Mouse (Mus musculus): ENCODE measurements around the gene Slc9a9. TPM values are rescaled to one million over a fixed set of nuclear protein-coding genes. Genes with fewer than 3 reads are reported as not detected.

The Slc9a9 gene
- polyA plus RNA-seq, 1 experiment: 5.3 TPM

GRCm38 (mm10) chr9:95086109-95086821, 416.6 kb downstream of the Slc9a9 start:
- peak; percentile 44 for DNase-seq (ENCODE audit: low read depth)
- TF ChIP-seq CTCF (IDR thresholded peaks at IDR 0.05; ENCODE audit: borderline replicate concordance, extremely low read depth, insufficient read depth, insufficient read length): no peak
- TF ChIP-seq POLR2A (IDR thresholded peaks at IDR 0.05; ENCODE audit: borderline replicate concordance, extremely low read depth, insufficient read depth, insufficient read length, poor library complexity, severe bottlenecking): no peak

GRCm38 (mm10) chr9:95088221-95088620, 418.5 kb downstream of the Slc9a9 start:
- DNase-seq (ENCODE audit: low read depth): no peak
- no peak for TF ChIP-seq POLR2A (IDR thresholded peaks at IDR 0.05; ENCODE audit: borderline replicate concordance, extremely low read depth, insufficient read depth, insufficient read length, poor library complexity, severe bottlenecking)
- no peak for TF ChIP-seq CTCF (IDR thresholded peaks at IDR 0.05; ENCODE audit: borderline replicate concordance, extremely low read depth, insufficient read depth, insufficient read length)

- DNase-seq (ENCODE audit: low read depth): peak; percentile 80
- TF ChIP-seq CTCF (IDR thresholded peaks at IDR 0.05; ENCODE audit: borderline replicate concordance, extremely low read depth, insufficient read depth, insufficient read length) (no peak), POLR2A (IDR thresholded peaks at IDR 0.05; ENCODE audit: borderline replicate concordance, extremely low read depth, insufficient read depth, insufficient read length, poor library complexity, severe bottlenecking) (no peak)
Observed at GRCm38 (mm10) chr9:95089050-95089449, 419.3 kb downstream of the Slc9a9 start.

- DNase-seq (ENCODE audit: low read depth): no peak
- TF ChIP-seq POLR2A (IDR thresholded peaks at IDR 0.05; ENCODE audit: borderline replicate concordance, extremely low read depth, insufficient read depth, insufficient read length, poor library complexity, severe bottlenecking): no peak
- no peak for TF ChIP-seq CTCF (IDR thresholded peaks at IDR 0.05; ENCODE audit: borderline replicate concordance, extremely low read depth, insufficient read depth, insufficient read length)
Observed at GRCm38 (mm10) chr9:95096486-95096885, 426.8 kb downstream of the Slc9a9 start.

GRCm38 (mm10) chr9:95105768-95106167, 436.1 kb downstream of the Slc9a9 start:
- no peak for TF ChIP-seq POLR2A (IDR thresholded peaks at IDR 0.05; ENCODE audit: borderline replicate concordance, extremely low read depth, insufficient read depth, insufficient read length, poor library complexity, severe bottlenecking)
- no peak for TF ChIP-seq CTCF (IDR thresholded peaks at IDR 0.05; ENCODE audit: borderline replicate concordance, extremely low read depth, insufficient read depth, insufficient read length)
- no peak for DNase-seq (ENCODE audit: low read depth)

- TF ChIP-seq CTCF (IDR thresholded peaks at IDR 0.05; ENCODE audit: borderline replicate concordance, extremely low read depth, insufficient read depth, insufficient read length) (no peak), POLR2A (IDR thresholded peaks at IDR 0.05; ENCODE audit: borderline replicate concordance, extremely low read depth, insufficient read depth, insufficient read length, poor library complexity, severe bottlenecking) (no peak)
- no peak for DNase-seq (ENCODE audit: low read depth)
Observed at GRCm38 (mm10) chr9:95109799-95110198, 440.1 kb downstream of the Slc9a9 start.

GRCm38 (mm10) chr9:95110768-95111167, 441.1 kb downstream of the Slc9a9 start:
- peak; percentile 55 for DNase-seq (ENCODE audit: low read depth)

GRCm38 (mm10) chr9:95111732-95112131, 442.0 kb downstream of the Slc9a9 start:
- TF ChIP-seq POLR2A (IDR thresholded peaks at IDR 0.05; ENCODE audit: borderline replicate concordance, extremely low read depth, insufficient read depth, insufficient read length, poor library complexity, severe bottlenecking) (no peak), CTCF (IDR thresholded peaks at IDR 0.05; ENCODE audit: borderline replicate concordance, extremely low read depth, insufficient read depth, insufficient read length) (no peak)
- DNase-seq (ENCODE audit: low read depth): no peak

More at GRCm38 (mm10) chr9:95110768-95111167, 441.1 kb downstream of the Slc9a9 start:
- no peak for TF ChIP-seq CTCF (IDR thresholded peaks at IDR 0.05; ENCODE audit: borderline replicate concordance, extremely low read depth, insufficient read depth, insufficient read length)

- peak; percentile 67 for DNase-seq (ENCODE audit: low read depth)
- TF ChIP-seq POLR2A (IDR thresholded peaks at IDR 0.05; ENCODE audit: borderline replicate concordance, extremely low read depth, insufficient read depth, insufficient read length, poor library complexity, severe bottlenecking): no peak
Observed at GRCm38 (mm10) chr9:95113157-95114135, 443.7 kb downstream of the Slc9a9 start.

GRCm38 (mm10) chr9:95120062-95120461, 450.4 kb downstream of the Slc9a9 start:
- TF ChIP-seq CTCF (IDR thresholded peaks at IDR 0.05; ENCODE audit: borderline replicate concordance, extremely low read depth, insufficient read depth, insufficient read length): no peak
- no peak for TF ChIP-seq POLR2A (IDR thresholded peaks at IDR 0.05; ENCODE audit: borderline replicate concordance, extremely low read depth, insufficient read depth, insufficient read length, poor library complexity, severe bottlenecking)
- no peak for DNase-seq (ENCODE audit: low read depth)

GRCm38 (mm10) chr9:95121151-95121835, 451.6 kb downstream of the Slc9a9 start:
- TF ChIP-seq POLR2A (IDR thresholded peaks at IDR 0.05; ENCODE audit: borderline replicate concordance, extremely low read depth, insufficient read depth, insufficient read length, poor library complexity, severe bottlenecking) (no peak), CTCF (IDR thresholded peaks at IDR 0.05; ENCODE audit: borderline replicate concordance, extremely low read depth, insufficient read depth, insufficient read length) (no peak)
- DNase-seq (ENCODE audit: low read depth): peak; percentile 48
